Mouse (Mus musculus): ENCODE results near the gene A830005F24Rik.

A830005F24Rik gene

GRCm38 (mm10) chr13:48513003-48513929 is at the start of gene A830005F24Rik, which contains the start of gene Zfp169:
A830005F24Rik (plus strand) TSS chr13:48513570.
Zfp169 (minus strand) TSS chr13:48513451.
- in situ Hi-C loops (cut with MboI, MseI) = loop anchor here (5.0 to 25.0 kb wide), 4 partner anchors 804 to 1776 kb away; partner anchors contain the start of genes Cenpp (in 1 of the 2), Kdm1b (in 1 of the 2), Nol8 (in 1 of the 2) and Nup153 (in 1 of the 2)

DNA sequence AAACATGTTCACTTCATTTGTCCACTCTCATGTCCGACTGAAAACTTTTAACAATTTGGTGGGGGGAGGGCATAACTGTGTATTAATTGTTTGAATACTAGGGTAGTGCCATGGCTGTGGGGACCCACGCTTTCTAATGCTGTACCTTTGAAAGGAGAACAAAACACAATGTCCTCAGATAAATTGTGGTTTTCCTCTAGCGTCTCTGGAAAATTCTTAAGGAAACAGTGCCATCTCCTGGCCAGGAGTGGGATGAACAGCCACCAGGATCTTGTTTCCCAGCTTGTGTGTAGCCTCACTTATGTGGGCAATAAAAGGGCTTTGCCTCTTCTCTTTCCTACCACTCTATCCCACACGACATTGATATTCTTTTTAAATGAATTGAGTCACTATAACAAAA is 49.2 kb upstream of the A830005F24Rik start:
- in situ Hi-C loops (cut with MboI, MseI) = loop anchor here in 1 of 2 experiments (10.0 kb wide), 1 partner anchor 1309 kb away; no protein-coding TSS in a partner anchor

GRCm38 (mm10) chr13:48466186-48466585 is 47.2 kb upstream of the A830005F24Rik start:
- in situ Hi-C loops (cut with MboI, MseI) = loop anchor here (5.0 to 10.0 kb wide), 2 partner anchors 1311 to 1314 kb away; no protein-coding TSS in a partner anchor

DNA sequence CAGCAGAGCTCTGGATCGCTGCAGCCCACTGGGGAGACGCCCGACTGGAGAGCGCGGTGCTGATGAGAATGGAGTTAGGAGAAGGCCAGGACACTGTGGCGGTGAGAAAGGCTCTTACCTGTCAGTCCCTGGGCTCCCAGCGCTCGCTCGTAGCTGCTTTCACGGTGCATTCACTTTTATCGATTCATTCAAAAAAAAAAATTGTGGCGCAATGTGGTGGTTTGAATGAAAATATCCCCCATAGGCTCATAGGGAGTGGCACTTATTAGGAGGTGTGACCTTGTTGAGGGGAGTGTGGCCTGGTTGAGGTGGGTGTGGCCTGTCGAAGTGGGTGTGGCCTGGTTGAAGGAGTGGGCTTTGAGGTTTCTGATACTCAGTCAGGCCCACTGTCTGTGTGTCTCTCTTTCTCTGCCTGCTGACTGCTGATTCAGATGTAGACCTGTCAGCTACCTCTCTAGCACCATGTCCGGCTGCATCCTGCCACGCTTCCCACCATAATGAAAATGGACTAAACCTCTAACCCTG is 44.7 kb upstream of the A830005F24Rik start:
- in situ Hi-C loops (cut with MboI, MseI) = loop anchor here (5.0 to 10.0 kb wide), 2 partner anchors 1314 to 1316 kb away; no protein-coding TSS in a partner anchor

DNA sequence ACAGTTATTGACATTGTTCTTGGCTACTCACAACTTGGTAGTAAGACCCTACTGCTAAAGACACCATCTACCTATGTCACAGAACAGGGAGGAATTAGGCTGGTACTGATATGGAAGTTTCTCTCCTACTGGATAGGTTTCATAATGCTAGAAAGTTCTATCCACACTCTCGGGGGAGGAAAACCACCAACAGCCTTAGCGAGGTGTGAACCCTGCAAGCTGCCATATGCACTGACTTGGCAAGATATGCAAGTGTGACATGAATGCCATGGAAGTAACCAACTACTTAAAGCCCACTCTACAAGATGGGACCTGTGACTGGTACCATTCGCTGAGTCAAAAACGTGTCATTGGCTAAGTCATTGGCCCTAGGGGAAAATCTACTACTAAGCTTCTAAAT is 29.8 kb upstream of the A830005F24Rik start:
- in situ Hi-C loops (cut with MboI, MseI) = no loop called here

- in situ Hi-C loops (cut with MboI, MseI) = no loop called here
Observed at GRCm38 (mm10) chr13:48490396-48491182, 22.8 kb upstream of the A830005F24Rik start.

DNA sequence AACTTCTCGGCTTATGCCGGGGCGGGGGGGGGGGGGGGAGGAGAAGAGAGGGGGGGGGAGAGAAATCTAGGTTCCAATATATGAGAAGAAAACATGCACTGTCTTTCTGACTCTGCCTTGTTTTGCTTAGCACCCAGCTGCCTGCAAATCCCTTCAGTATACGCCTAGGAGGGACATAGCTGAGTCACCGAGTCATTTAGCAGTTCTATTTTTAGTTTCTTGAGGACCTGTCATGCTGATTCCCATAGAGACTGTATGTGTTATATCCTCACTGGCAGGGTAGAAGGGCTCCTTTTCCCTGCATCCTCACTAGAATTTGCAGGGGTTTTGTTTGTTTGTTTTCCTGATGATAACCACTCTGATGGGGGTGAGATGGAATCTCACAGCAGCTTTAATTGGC is 20.2 kb upstream of the A830005F24Rik start:
- in situ Hi-C loops (cut with MboI, MseI) = no loop called here

DNA sequence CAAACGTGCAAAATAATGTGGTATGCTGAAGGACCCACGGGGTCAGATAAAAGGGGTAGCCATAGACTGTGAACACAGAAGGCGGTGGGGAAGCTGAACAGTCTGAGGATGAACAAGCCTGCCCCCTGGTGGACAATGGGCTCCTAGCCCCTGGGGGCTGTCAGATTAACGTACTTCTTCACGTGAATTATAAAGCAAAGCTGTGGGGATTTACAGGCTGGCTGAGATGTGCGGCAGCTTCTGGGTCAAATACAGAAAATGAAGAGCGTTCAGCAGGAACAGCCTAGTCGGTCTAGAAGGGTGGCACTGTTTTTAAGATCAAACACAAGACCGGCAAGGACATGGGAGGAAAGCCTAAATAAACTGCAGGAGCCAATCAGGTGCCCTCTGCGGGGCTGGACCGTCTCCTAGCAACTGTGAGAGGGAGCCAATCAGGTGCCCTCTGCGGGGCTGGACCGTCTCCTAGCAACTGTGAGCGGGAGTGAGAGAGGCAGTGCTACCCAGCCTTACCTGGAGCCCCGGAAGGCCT is 15.6 kb upstream of the A830005F24Rik start:
- in situ Hi-C loops (cut with MboI, MseI) = no loop called here

- in situ Hi-C loops (cut with MboI, MseI) = no loop called here
Observed at GRCm38 (mm10) chr13:48498676-48499075, 14.7 kb upstream of the A830005F24Rik start.

GRCm38 (mm10) chr13:48502422-48502821 is 10.9 kb upstream of the A830005F24Rik start:
- in situ Hi-C loops (cut with MboI, MseI) = loop anchor here (10.0 to 25.0 kb wide), 5 partner anchors 892 to 1765 kb away; partner anchors contain the start of genes Cenpp (in 1 of the 2), Kdm1b (in 1 of the 2), Nol8 (in 1 of the 2) and Nup153 (in 1 of the 2)

DNA sequence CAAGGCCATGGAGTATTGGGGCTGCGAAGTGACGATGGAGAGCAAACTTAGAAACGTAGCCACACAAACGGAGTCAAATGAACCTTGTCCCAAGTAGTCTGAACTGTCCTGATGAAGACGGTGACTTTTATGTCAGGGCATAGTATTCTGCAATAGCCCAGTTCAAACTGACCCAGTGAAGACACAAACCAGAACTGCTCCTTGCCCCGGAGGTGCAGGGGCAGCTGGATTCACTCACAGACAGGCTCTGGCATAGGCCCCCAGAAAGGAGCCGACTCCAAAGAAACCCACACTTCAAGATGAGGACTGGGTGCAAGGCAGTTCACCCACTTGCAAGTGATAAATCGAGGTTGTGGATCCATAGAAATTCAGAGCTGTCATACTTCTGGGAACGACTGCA is 4.7 kb upstream of the A830005F24Rik start:
- in situ Hi-C loops (cut with MboI, MseI) = loop anchor here (10.0 to 25.0 kb wide), 5 partner anchors 886 to 1771 kb away; partner anchors contain the start of genes Cenpp (in 1 of the 2), Kdm1b (in 1 of the 2), Nol8 (in 1 of the 2) and Nup153 (in 1 of the 2)

GRCm38 (mm10) chr13:48515861-48516260 is 2.5 kb downstream of the A830005F24Rik start:
- in situ Hi-C loops (cut with MboI, MseI) = loop anchor here (25.0 kb wide), 3 partner anchors 1146 to 1779 kb away; partner anchors contain the start of genes Cenpp (in 1 of the 2), Kdm1b (in 1 of the 2), Nol8 (in 1 of the 2) and Nup153 (in 1 of the 2)

GRCm38 (mm10) chr13:48519122-48519521 is 5.8 kb downstream of the A830005F24Rik start:
- in situ Hi-C loops (cut with MboI, MseI) = loop anchor here (25.0 kb wide), 3 partner anchors 1143 to 1782 kb away; partner anchors contain the start of genes Cenpp (in 1 of the 2), Kdm1b (in 1 of the 2), Nol8 (in 1 of the 2) and Nup153 (in 1 of the 2)

- in situ Hi-C loops (cut with MboI, MseI) = loop anchor here (5.0 kb wide), 2 partner anchors 47 to 117 kb away; no protein-coding TSS in a partner anchor
Observed at GRCm38 (mm10) chr13:48525745-48526144, 12.4 kb downstream of the A830005F24Rik start.

- in situ Hi-C loops (cut with MboI, MseI) = loop anchor here (5.0 kb wide), 2 partner anchors 44 to 114 kb away; no protein-coding TSS in a partner anchor
Observed at GRCm38 (mm10) chr13:48528123-48528871, 14.9 kb downstream of the A830005F24Rik start.

- in situ Hi-C loops (cut with MboI, MseI) = loop anchor here (5.0 kb wide), 2 partner anchors 43 to 113 kb away; no protein-coding TSS in a partner anchor
Observed at GRCm38 (mm10) chr13:48529028-48529427, 15.7 kb downstream of the A830005F24Rik start.

DNA sequence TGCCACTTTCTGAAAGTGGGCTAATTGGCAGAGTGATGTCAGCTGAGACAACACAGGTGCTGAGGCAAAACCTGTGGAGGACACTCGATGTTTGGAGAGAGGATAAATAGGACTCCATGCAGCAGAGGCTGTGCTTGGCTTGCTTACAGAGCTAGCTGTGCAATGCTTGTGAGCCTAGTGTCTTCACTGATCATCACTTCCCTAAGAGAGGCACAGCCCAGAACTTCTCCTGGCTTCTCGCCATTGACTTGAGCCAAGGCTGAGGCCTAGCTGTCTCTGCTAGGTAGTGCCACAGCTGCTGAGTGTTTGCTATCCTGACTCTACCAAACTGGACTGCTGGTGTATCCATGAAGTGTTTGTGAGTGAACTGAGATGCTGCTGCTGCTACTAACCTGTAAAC is 17.3 kb downstream of the A830005F24Rik start:
- in situ Hi-C loops (cut with MboI, MseI) = no loop called here

DNA sequence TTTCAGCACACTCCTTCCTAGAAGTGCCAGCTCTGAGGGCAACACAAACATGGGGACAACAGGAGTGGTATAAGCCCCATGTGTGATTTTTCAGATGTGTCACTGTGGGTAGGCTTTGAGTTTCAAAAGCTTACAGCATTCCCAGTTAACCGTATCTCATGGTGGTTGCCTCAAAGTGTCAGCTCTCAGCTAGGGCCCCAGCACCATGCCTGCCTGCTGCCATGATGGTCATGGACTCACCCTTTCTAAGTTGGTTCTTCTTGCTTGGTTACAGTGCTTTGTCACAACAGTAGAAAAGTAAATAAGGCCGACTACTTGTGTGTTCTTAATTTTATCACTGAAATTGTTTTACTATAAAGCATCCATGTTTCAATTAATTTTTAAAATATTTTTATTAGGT is 18.1 kb downstream of the A830005F24Rik start:
- in situ Hi-C loops (cut with MboI, MseI) = no loop called here

- in situ Hi-C loops (cut with MboI, MseI) = no loop called here
Observed at GRCm38 (mm10) chr13:48533441-48533840, 20.1 kb downstream of the A830005F24Rik start.

Measured in T-helper 17 cell (primary cell).